Mouse (Mus musculus) central nervous system, embryonic 11.5 days (tissue): ENCODE data around the gene Grm1. TPM values are rescaled to one million over a fixed set of nuclear protein-coding genes. Genes with fewer than 3 reads are reported as not detected.

Experiments
- polyA plus RNA-seq: library from polyadenylated mRNA; depleted of rRNA; stranded (reverse); fragments of >200 nt; gene quantifications from 2 replicates; pipeline ENCODE4 v1.2.3, GENCODE M21; 2012; rRNA removed

The Grm1 gene
- polyA plus RNA-seq, result 0.16 and 0.54 TPM in 2 replicates

GRCm38 (mm10) chr10:11081611-11082398 lies at the start of gene Grm1:
Gene Grm1, minus strand, starts transcription at chr10:11082356.

GRCm38 (mm10) chr10:10681048-10681447 lies 401.1 kb downstream of the Grm1 start, which contains the start of gene Gm10944:
Gene Gm10944, plus strand, starts transcription at chr10:10681348.

Other genes starting within 250 kb of the Grm1 start
- gene Shprh, start 67.1 kb upstream of the Grm1 start, polyA plus RNA-seq, result 11.0 and 14.7 TPM in 2 replicates
- 17.4 and 22.0 TPM in 2 replicates for gene Fbxo30, start 199.0 kb upstream of the Grm1 start, polyA plus RNA-seq